Mouse (Mus musculus) CH12.LX (cell line): ENCODE results near the gene Chmp2a. TPM values are rescaled to one million over a fixed set of nuclear protein-coding genes. Genes with fewer than 3 reads are reported as not detected.

Experiments
- DNase-seq: peaks from one replicate; pipeline ENCODE4 v3.0.0-alpha.2; 2013; ENCODE audit errors: extremely low read depth
- H3K27ac ChIP-seq: 2 replicates; pipeline ENCODE4 v1.5.1; 2012; ENCODE audit warnings: low read depth, mild to moderate bottlenecking, control low read depth, moderate library complexity; ENCODE audit not compliant: insufficient read depth
- H3K27me3 ChIP-seq: replicated peaks from 2 replicates; pipeline ENCODE3; 2012; ENCODE audit warnings: inconsistent platforms
- H3K36me3 ChIP-seq, 2 experiments: replicated peaks in 1 of 2; 2 replicates each; pipeline versions ENCODE3 to v1.6.1; 2012; ENCODE audit warnings: inconsistent platforms in 1 of 2, low read length in 1 of 2, mild to moderate bottlenecking in 1 of 2, mixed read lengths in 1 of 2, moderate library complexity in 1 of 2; ENCODE audit not compliant: control insufficient read depth in 1 of 2, insufficient read depth in 1 of 2
- H3K4me1 ChIP-seq, 2 experiments: 2 replicates each; pipeline ENCODE4 v1.6.1; 2012; ENCODE audit warnings: inconsistent platforms in 1 of 2, moderate library complexity in 1 of 2; ENCODE audit not compliant: insufficient read depth in 2 of 2, control insufficient read depth in 1 of 2
- H3K4me2 ChIP-seq: 2 replicates; pipeline ENCODE4 v1.6.1; 2012; ENCODE audit warnings: low read depth, mild to moderate bottlenecking, control low read depth; ENCODE audit not compliant: poor library complexity, insufficient read depth, severe bottlenecking
- H3K4me3 ChIP-seq, 3 experiments: fragments of 150-350 bp in 1 of 3; sonication (generic) in 1 of 3; replicated peaks in 1 of 3; 2 replicates each; pipeline versions ENCODE3 to v1.5.1; 2011 to 2012; ENCODE audit warnings: low read depth in 2 of 3, low read length in 2 of 3, mild to moderate bottlenecking in 2 of 3, moderate library complexity in 2 of 3, control low read depth in 1 of 3, improper control_type of control experiment in 1 of 3, inconsistent platforms in 1 of 3, mixed read lengths in 1 of 3; ENCODE audit not compliant: poor library complexity in 1 of 3
- H3K79me2 ChIP-seq: replicated peaks from 2 replicates; pipeline ENCODE4 v1.6.1; 2012; ENCODE audit warnings: mild to moderate bottlenecking, moderate library complexity; ENCODE audit not compliant: control insufficient read depth, poor library complexity, insufficient read depth, severe bottlenecking; ENCODE audit errors: extremely low read depth
- H3K9ac ChIP-seq: 2 replicates; pipeline ENCODE4 v1.6.1; 2012; ENCODE audit warnings: low read depth, mild to moderate bottlenecking, control low read depth, moderate library complexity; ENCODE audit not compliant: insufficient read depth
- H3K9me3 ChIP-seq: replicated peaks from 2 replicates; pipeline ENCODE3; 2012; ENCODE audit warnings: low read length, inconsistent platforms, mixed read lengths
- BHLHE40 ChIP-seq: IDR thresholded peaks from 2 replicates; pipeline ENCODE4 v1.6.1; 2011; ENCODE audit warnings: mild to moderate bottlenecking, low read depth, low read length, improper control_type of control experiment
- CHD1 ChIP-seq: IDR thresholded peaks from 2 replicates; pipeline ENCODE4 v1.6.1; 2012; ENCODE audit warnings: low read depth, low read length, improper control_type of control experiment, inconsistent platforms
- CHD2 ChIP-seq: IDR thresholded peaks from 2 replicates; pipeline ENCODE4 v1.6.1; 2011; ENCODE audit warnings: low read length, improper control_type of control experiment
- CTCF ChIP-seq, 2 experiments: IDR thresholded peaks in 1 of 2; conservative IDR thresholded peaks in 1 of 2; 2 replicates each; pipeline ENCODE4 v1.5.1; 2011 to 2012; ENCODE audit warnings: low read depth in 2 of 2, low read length in 2 of 2, improper control_type of control experiment in 1 of 2, inconsistent platforms in 1 of 2, mild to moderate bottlenecking in 1 of 2, moderate library complexity in 1 of 2
- E2F4 ChIP-seq: IDR thresholded peaks from 2 replicates; pipeline ENCODE4 v1.6.1; 2011; ENCODE audit warnings: low read depth, low read length, improper control_type of control experiment; ENCODE audit not compliant: insufficient replicate concordance
- ELF1 ChIP-seq: IDR thresholded peaks from 2 replicates; pipeline ENCODE4 v1.6.1; 2014; ENCODE audit warnings: low read depth, mild to moderate bottlenecking, inconsistent platforms, low read length, improper control_type of control experiment
- EP300 ChIP-seq: IDR thresholded peaks from 2 replicates; pipeline ENCODE4 v1.6.1; 2011; ENCODE audit warnings: low read length, improper control_type of control experiment
- ETS1 ChIP-seq: conservative IDR thresholded peaks from 2 replicates; pipeline ENCODE4 v1.6.1; 2012; ENCODE audit warnings: low read depth, mild to moderate bottlenecking, inconsistent platforms, low read length, improper control_type of control experiment, moderate library complexity
- GABPA ChIP-seq: IDR thresholded peaks from 2 replicates; pipeline ENCODE4 v1.6.1; 2012; ENCODE audit warnings: low read depth, low read length, improper control_type of control experiment, inconsistent platforms; ENCODE audit not compliant: insufficient replicate concordance
- HCFC1 ChIP-seq: IDR thresholded peaks from 2 replicates; pipeline ENCODE4 v1.6.1; 2012; ENCODE audit warnings: low read depth, mild to moderate bottlenecking, inconsistent platforms, low read length, improper control_type of control experiment
- IRF4 ChIP-seq: IDR thresholded peaks from 2 replicates; pipeline ENCODE4 v1.6.1; 2014; ENCODE audit warnings: low read depth, mild to moderate bottlenecking, inconsistent platforms, low read length, improper control_type of control experiment
- JUN ChIP-seq: IDR thresholded peaks from 2 replicates; pipeline ENCODE4 v1.6.1; 2011; ENCODE audit warnings: low read depth, mild to moderate bottlenecking, low read length, improper control_type of control experiment, moderate library complexity; ENCODE audit not compliant: insufficient read depth
- JUND ChIP-seq: conservative IDR thresholded peaks from 2 replicates; pipeline ENCODE4 v1.6.1; 2011; ENCODE audit warnings: low read depth, low read length, improper control_type of control experiment
- KAT2A ChIP-seq: IDR thresholded peaks from 2 replicates; pipeline ENCODE4 v1.6.1; 2012; ENCODE audit warnings: low read length, improper control_type of control experiment, inconsistent platforms; ENCODE audit not compliant: insufficient replicate concordance
- MAFK ChIP-seq: IDR thresholded peaks from 2 replicates; pipeline ENCODE4 v1.6.1; 2011; ENCODE audit warnings: low read length, improper control_type of control experiment; ENCODE audit not compliant: insufficient replicate concordance
- MAX ChIP-seq: IDR thresholded peaks from 2 replicates; pipeline ENCODE4 v1.6.1; 2011; ENCODE audit warnings: low read length, improper control_type of control experiment
- MAZ ChIP-seq: IDR thresholded peaks from 2 replicates; pipeline ENCODE4 v1.6.1; 2012; ENCODE audit warnings: low read depth, mild to moderate bottlenecking, inconsistent platforms, low read length, improper control_type of control experiment, moderate library complexity
- MEF2A ChIP-seq: IDR thresholded peaks from 2 replicates; pipeline ENCODE4 v1.6.1; 2014; ENCODE audit warnings: low read depth, mild to moderate bottlenecking, inconsistent platforms, low read length, improper control_type of control experiment, borderline replicate concordance
- MXI1 ChIP-seq: IDR thresholded peaks from 2 replicates; pipeline ENCODE4 v1.6.1; 2011; ENCODE audit warnings: mild to moderate bottlenecking, low read depth, low read length, improper control_type of control experiment
- MYC ChIP-seq: IDR thresholded peaks from 2 replicates; pipeline ENCODE4 v1.6.1; 2011; ENCODE audit warnings: low read depth, mild to moderate bottlenecking, improper control_type of control experiment, low read length
- NELFE ChIP-seq: IDR thresholded peaks from 2 replicates; pipeline ENCODE4 v1.6.1; 2011; ENCODE audit warnings: low read depth, low read length, improper control_type of control experiment
- NRF1 ChIP-seq: IDR thresholded peaks from 2 replicates; pipeline ENCODE4 v1.6.1; 2014; ENCODE audit warnings: low read depth, mild to moderate bottlenecking, inconsistent platforms, low read length, improper control_type of control experiment, moderate library complexity
- PAX5 ChIP-seq: IDR thresholded peaks from 2 replicates; pipeline ENCODE4 v1.6.1; 2012; ENCODE audit warnings: low read length, inconsistent platforms, mixed read lengths
- POLR2A ChIP-seq: IDR thresholded peaks from 2 replicates; pipeline ENCODE4 v1.6.1; 2011; ENCODE audit warnings: low read depth, mild to moderate bottlenecking, improper control_type of control experiment, low read length
- POLR2AphosphoS2 ChIP-seq: IDR thresholded peaks from 2 replicates; pipeline ENCODE4 v1.6.1; 2011; ENCODE audit warnings: low read depth, low read length, improper control_type of control experiment
- RAD21 ChIP-seq: IDR thresholded peaks from 2 replicates; pipeline ENCODE4 v1.6.1; 2011; ENCODE audit warnings: low read depth, mild to moderate bottlenecking, low read length, improper control_type of control experiment, moderate library complexity
- RCOR1 ChIP-seq: conservative IDR thresholded peaks from 2 replicates; pipeline ENCODE4 v1.6.1; 2012; ENCODE audit warnings: low read depth, mild to moderate bottlenecking, inconsistent platforms, low read length, improper control_type of control experiment
- SIN3A ChIP-seq: IDR thresholded peaks from 2 replicates; pipeline ENCODE4 v1.6.1; 2012; ENCODE audit warnings: low read length, improper control_type of control experiment, inconsistent platforms
- SMC3 ChIP-seq: IDR thresholded peaks from 2 replicates; pipeline ENCODE4 v1.6.1; 2011; ENCODE audit warnings: low read depth, low read length, improper control_type of control experiment
- TBP ChIP-seq: conservative IDR thresholded peaks from 2 replicates; pipeline ENCODE4 v1.6.1; 2011; ENCODE audit warnings: low read depth, low read length, improper control_type of control experiment
- TCF12 ChIP-seq: IDR thresholded peaks from 2 replicates; pipeline ENCODE4 v1.6.1; 2014; ENCODE audit warnings: low read depth, mild to moderate bottlenecking, inconsistent platforms, low read length, improper control_type of control experiment
- USF1 ChIP-seq: IDR thresholded peaks from 2 replicates; pipeline ENCODE4 v1.6.1; 2014; ENCODE audit warnings: low read depth, mild to moderate bottlenecking, inconsistent platforms, low read length, improper control_type of control experiment
- USF2 ChIP-seq: conservative IDR thresholded peaks from 2 replicates; pipeline ENCODE4 v1.6.1; 2011; ENCODE audit warnings: low read depth, low read length, improper control_type of control experiment
- ZC3H11A ChIP-seq: IDR thresholded peaks from 2 replicates; pipeline ENCODE4 v1.6.1; 2012; ENCODE audit warnings: low read depth, mild to moderate bottlenecking, inconsistent platforms, low read length, improper control_type of control experiment
- ZKSCAN1 ChIP-seq: IDR thresholded peaks from 2 replicates; pipeline ENCODE4 v1.6.1; 2012; ENCODE audit warnings: low read depth, inconsistent platforms, low read length, improper control_type of control experiment, borderline replicate concordance
- ZMIZ1 ChIP-seq: IDR thresholded peaks from 2 replicates; pipeline ENCODE4 v1.6.1; 2012; ENCODE audit warnings: low read depth, mild to moderate bottlenecking, inconsistent platforms, low read length, improper control_type of control experiment
- ZNF384 ChIP-seq: IDR thresholded peaks from 2 replicates; pipeline ENCODE4 v1.6.1; 2012; ENCODE audit warnings: low read depth, low read length, improper control_type of control experiment, inconsistent platforms
- dilution Hi-C: fragments of 300-500 bp; cut with MboI; formaldehyde crosslinking; loops from 2 replicates; pipeline ENCODE4 v1.14.3; 2020; ENCODE audit warnings: low sequenced_read_pairs; ENCODE audit not compliant: extremely low pct_unique_long_range_greater_than_20kb, extremely low pct_ligation_motif_present
- in situ Hi-C: fragments of 300-500 bp; cut with MboI; formaldehyde crosslinking; loops from 3 replicates; pipeline ENCODE4 v1.14.3; 2019; ENCODE audit warnings: low sequenced_read_pairs, low pct_ligation_motif_present, low pct_unique_long_range_greater_than_20kb, mixed read lengths
- polyA plus RNA-seq: library from polyadenylated mRNA; unstranded; fragments of >175 nt; gene quantifications from 2 replicates; pipeline ENCODE4 v1.2.1, GENCODE M21; 2012; ENCODE audit warnings: low read depth; ENCODE audit not compliant: insufficient read length
- total RNA-seq, 2 experiments: library from RNA; depleted of rRNA; stranded (reverse); fragments of 300-350 nt in 1 of 2; fragments of >200 nt in 1 of 2; gene quantifications; 2 replicates each; pipeline ENCODE4 v1.2.3; 2012 to 2014

The Chmp2a gene
- total RNA-seq (2012; rRNA removed) (110 and 115 TPM in 2 replicates), total RNA-seq (2014; rRNA removed) (131 and 141 TPM in 2 replicates), polyA plus RNA-seq (134 and 148 TPM in 2 replicates)

DNA sequence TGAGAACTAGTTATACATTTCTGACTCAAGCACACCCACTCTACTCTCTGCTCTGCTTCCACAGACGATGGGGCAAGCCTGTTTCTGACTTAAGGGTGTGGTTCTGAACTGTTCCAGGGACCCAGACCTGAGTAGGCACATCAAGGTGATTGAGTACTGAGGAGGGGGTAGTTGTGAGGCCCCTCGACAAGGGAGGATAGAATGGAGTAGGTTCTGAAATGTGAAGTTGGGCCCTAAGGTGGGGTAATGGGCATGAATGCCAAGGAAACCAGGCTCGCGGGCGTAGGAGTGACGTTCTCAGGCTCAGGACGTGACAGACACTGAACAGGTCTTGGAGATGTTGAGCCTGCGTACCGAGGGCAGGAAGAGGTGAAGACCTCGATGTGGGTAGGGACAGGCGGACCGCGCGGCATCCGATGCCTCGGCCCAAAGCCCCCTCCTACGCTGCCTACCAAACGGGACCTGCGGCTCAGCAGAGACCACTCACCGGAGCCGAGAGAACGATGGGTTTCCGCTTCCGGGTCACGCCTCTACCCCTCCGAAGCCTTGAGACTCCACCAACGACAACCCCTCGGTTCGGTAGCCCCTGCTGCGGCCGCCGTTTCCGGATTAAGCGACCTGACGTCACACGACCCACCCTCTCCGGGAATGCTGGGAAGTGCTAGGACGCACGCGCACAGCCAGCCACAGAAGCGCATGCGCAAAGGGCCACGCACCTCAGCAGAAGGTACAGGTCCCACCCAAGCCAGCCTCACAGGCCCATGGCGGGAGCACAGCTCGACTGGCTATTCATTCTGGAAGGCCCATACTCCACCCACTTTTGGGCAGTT, at the start of gene Chmp2a:
TSS of gene Chmp2a (minus strand) at position 660 of the 830 bp plus-strand sequence.
- peak; percentile 98 for DNase-seq
- peak within 1 kb of the TSS; percentile 52 for H3K4me2 ChIP-seq
- peaks cover 51 to 61% of the 10 kb centered on the region in 2 experiments for H3K36me3 ChIP-seq
- dilution Hi-C loops, result no loop called here
- no peaks in the 10 kb centered on the region for H3K27me3 ChIP-seq
- peaks cover 22% of the 10 kb centered on the region for H3K79me2 ChIP-seq
- H3K9ac ChIP-seq, result peak within 1 kb of the TSS; percentile 77
- H3K4me1 ChIP-seq, result peaks cover 20 to 60% of the 10 kb centered on the region in 2 experiments
- H3K4me3 ChIP-seq, result peak within 1 kb of the TSS; percentile 65 to 89 (median 73)
- no peaks in the 10 kb centered on the region for H3K9me3 ChIP-seq
- in situ Hi-C loops, result no loop called here
- H3K27ac ChIP-seq, result peak within 1 kb of the TSS; percentile 93
- peak; percentile 76; the same call in 1 of the 2 replicates for TF ChIP-seq MXI1
- peak; percentile 86 for TF ChIP-seq POLR2A
- TF ChIP-seq NELFE, result peak; percentile 84
- no peak; the same call in 1 of the 2 replicates for TF ChIP-seq ZKSCAN1
- TF ChIP-seq NRF1, result peak; percentile 97
- peak; percentile 16; the same call in 1 of the 2 replicates for TF ChIP-seq EP300
- peak; percentile 88 for TF ChIP-seq SIN3A
- TF ChIP-seq GABPA, result no peak
- peak; percentile 72 for TF ChIP-seq MAZ
- peak; percentile 68 for TF ChIP-seq MEF2A
- TF ChIP-seq E2F4, result no peak
- no peak for TF ChIP-seq ZNF384
- peak; percentile 99 for TF ChIP-seq ELF1
- no peak for TF ChIP-seq USF1
- peak; percentile 45; the same call in 1 of the 2 replicates for TF ChIP-seq TCF12
- TF ChIP-seq IRF4, result peak; percentile 47; the same call in 1 of the 2 replicates
- TF ChIP-seq JUN, result no peak
- TF ChIP-seq TBP, result peak; percentile 49; the same call in 1 of the 2 replicates
- TF ChIP-seq PAX5, result no peak
- 0 out of 2 replicates have a peak, but pooled peaks have one; percentile 16 for TF ChIP-seq USF2
- peak; percentile 74; the same call in 1 of the 2 replicates for TF ChIP-seq CHD1
- TF ChIP-seq KAT2A, result peak; percentile 77; the same call in 1 of the 2 replicates
- TF ChIP-seq CTCF (conservative IDR thresholded peaks at IDR 0.05 in 1 of 2, IDR thresholded peaks at IDR 0.05 in 1 of 2; ENCODE audit: low read depth in 2 of 2, low read length in 2 of 2), result no peak
- peak; percentile 9; the same call in 1 of the 2 replicates for TF ChIP-seq SMC3
- TF ChIP-seq MAFK, result no peak
- TF ChIP-seq RCOR1, result peak; percentile 72; the same call in 1 of the 2 replicates
- TF ChIP-seq ZMIZ1, result peak; percentile 91
- TF ChIP-seq ZC3H11A, result no peak
- TF ChIP-seq CHD2, result peak; percentile 91
- TF ChIP-seq HCFC1, result peak; percentile 90
- TF ChIP-seq JUND, result no peak
- TF ChIP-seq BHLHE40, result peak; percentile 37
- 0 out of 2 replicates have a peak, but pooled peaks have one; percentile 55 for TF ChIP-seq MAX
- no peak for TF ChIP-seq ETS1
- peak; percentile 99 for TF ChIP-seq POLR2AphosphoS2
- TF ChIP-seq MYC, result peak; percentile 43; the same call in 1 of the 2 replicates
- no peak for TF ChIP-seq RAD21
